Mouse (Mus musculus): ENCODE results near the gene Lrrc27.

The Lrrc27 gene

DNA sequence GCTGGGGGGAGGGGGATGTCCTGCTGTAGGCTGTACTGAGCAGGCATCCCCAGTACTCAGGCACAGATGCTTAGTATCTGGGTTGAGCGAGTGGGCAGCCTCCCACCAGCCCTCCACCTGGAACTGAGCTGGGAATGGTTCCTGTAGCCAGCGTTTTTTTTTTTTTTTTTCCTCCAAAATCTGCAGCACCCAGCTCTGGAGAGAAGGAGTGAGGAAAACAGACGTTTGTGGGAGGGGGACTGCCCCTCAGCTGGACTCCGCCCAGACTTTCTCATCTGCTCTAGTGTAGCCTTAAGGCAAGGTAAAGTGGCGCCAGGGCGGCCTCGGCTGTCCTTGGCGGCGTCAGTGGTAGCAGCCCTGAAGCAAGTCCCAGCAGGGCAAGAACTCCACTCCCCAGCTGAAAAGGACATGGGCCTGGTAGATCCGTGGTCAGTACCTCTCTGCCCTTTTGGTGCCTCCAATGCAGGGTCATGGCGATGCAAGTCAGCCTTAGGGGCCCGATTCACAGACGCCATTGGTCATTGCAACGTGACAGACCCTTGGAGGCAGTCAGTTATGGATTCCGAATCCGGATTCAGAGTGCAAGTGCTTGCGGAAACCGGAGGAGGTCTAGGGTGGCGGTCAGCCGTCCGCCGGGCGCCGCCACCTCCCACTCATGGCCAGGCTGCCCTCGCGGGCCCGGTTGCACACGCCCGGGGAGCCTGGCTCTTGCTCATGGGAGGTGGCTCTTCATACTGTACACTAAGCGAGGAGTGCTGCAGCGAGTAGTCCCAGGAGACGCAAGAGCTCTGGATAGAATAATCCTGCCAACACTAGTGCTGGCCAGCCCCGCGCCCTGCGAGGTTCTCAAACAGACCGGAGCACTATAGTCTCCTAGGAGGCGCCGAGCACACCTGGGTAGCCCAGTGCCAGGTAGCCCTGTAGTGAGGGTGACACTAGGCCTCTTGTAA, 34.4 kb downstream of the Lrrc27 start:
- DNase-seq: peak in 1 of 2 experiments; percentile 34

DNA sequence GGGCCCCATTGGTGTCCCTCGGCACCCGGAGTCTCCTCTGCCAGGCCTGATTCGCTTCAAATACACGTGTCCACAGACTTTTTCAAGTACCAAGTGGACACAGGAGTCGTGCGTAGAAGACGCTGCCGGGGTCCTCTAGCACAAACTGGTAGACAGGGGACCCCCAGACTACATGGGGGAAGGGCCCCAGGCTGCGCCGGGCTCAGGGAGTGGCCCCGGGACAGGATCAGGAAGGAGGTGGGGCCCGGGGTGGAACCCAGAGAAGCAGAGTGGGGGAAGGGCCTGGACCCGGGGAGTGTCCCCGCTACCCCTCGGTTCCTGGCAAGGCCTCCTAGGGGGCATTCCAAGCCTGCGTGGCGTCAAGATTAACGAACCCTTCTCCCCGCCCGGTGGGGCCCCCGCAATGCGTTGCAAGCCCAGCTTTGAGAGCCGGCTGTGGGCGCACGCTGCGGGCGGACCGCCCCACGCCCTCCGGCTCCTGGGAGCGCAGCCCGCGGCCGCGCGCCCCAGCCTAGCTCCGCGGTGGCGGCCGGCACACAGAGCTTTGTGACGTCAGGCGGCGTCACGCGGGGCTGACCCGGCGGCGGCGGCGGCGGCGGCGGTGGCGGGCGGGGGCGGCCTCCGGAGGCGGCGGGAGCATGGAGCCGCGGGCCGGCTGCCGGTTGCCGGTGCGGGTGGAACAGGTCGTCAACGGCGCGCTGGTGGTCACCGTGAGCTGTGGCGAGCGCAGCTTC, 35.3 kb downstream of the Lrrc27 start, which contains the start of gene Pwwp2b:
Pwwp2b (plus strand) TSS at position 602 of the 734 bp plus-strand sequence.
- peak; percentile 73 to 81 for DNase-seq

DNA sequence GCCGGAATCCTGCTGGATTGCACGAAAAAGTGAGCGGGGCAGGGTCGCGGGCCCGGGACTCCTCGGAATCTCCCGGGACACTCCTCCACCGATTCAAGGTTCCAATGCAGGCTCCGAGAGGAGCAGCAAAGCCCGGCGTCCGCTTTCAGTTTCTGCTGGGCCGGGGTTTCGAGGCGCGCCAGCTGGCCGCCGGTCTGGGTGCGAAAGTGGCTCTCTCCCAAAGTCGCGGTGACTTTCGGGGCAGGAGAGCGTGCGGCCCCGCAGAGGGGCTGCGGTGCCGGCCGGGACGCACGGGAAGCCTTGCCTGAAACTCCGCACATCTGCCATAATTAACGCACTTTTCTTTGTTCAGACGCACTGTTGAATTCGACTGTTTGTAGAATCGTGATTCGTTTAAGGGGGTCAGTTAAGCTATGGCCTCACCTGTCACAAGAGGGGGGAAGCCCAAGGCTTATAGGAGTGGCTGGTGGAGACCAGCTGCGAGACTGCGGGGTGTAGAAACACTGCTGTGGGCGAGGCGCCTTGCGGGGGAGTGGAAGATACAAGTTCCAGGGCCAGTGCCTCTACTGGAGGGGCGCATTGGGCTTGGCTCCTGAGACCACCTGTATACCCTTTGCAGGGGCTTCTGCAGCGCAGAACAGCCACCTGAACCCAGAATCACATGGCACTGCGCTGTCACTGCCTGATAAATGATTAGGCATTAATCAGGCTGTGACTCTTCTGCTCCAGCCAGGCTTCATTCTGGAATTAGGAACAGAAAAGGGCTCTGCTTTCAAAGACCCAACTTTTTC, 36.0 kb downstream of the Lrrc27 start:
- peak in 1 of 2 experiments; percentile 15 for DNase-seq

DNA sequence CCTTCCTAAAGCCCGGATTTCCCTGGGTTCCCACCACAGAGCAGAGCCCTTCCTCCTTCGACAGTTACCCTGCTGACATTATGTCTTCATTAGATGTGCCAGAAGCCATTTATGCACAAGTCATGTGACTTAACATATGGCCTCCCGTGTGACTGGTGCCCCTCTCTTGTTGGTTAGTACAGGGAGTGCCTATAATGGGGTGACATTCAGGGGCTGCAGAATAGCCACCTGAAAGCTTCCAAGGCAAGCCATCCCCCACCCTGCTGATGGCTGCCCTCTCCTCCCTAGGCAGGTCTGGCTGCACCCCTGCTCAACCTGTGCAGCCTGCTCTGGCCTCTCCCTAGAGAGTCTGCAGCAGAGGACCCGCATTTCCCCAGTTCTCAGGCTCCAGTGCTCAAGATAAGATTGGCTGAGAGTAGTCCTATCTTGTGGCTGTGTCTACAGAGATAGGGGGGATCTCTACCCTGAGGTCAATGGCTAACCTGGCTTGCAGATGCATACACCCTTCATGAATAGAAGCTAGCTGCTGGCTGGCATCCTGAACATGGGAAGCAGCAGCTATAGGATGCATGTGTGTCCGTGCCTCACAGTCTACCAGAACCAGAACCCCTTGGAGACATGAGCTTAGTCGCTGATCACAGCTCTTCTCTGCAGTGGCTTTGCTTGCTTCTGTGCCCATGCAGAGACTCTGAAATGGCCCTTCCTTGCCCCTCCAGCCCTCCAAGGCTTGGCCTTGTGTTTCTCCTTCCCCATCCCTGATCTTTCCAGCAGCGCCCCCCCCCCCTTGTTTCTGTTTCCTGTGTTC, 36.8 kb downstream of the Lrrc27 start:
- peak in 1 of 2 experiments; percentile 24 for DNase-seq

DNA sequence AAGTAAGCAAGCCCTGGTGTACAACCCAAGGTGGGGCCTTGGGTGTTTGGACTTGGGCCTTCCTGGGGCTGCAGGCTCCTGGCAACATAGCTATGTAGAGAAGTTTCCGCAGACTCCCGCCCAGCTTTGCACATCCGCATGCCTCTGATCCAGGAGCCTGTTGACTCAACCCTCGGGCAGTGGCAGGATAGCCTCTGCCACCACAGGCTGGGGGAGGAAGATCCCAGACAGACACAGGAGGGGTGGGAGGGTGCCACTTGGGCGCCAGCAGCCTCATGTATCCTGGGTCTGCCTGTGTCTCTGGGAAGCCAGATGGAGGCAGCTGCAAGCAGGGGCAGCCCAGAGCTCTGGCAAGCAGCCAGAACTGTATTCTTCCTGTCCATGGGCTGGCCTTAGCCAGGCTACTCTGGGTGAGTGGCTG, 39.1 kb downstream of the Lrrc27 start:
- no peak for DNase-seq

DNA sequence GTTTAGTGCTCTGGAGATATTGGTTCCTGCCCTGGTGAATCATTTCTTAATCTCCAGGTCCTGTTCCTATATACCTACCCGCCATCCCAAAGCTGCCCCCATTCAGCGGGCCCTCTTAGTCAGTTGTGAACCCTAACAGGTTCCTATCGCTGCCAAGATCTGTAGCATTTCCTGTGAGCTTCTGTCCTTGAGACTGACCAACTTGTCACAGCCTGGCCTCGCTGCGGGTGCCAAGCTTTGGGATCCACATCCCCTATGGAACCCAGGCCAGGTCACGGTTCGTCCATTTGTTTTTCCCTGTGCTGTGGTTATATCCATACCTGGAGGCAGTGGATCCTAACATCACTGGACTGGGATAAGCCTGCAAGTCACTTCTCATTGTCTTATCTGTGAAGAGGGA, 39.8 kb downstream of the Lrrc27 start:
- no peak for DNase-seq

DNA sequence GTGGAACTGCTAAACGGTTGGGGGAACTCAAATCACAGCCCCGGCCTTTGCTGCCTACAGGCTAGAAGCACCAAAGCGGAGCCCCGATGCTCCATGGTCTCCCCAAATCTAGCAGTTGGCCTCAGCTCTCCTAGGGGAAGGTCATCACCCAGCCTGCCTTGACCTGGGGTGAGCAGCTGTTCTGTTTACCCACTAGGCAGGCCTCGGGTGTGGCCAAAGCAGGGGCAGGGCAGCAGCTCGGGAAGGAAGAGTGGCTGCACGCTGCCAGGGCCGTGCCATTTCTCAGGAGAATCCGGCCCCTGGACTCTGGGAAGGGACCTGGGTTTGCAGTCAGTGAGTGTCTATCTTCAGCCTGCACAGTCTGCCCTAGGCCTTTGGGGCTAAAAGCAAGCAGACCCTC, 40.2 kb downstream of the Lrrc27 start:
- no peak for DNase-seq

DNA sequence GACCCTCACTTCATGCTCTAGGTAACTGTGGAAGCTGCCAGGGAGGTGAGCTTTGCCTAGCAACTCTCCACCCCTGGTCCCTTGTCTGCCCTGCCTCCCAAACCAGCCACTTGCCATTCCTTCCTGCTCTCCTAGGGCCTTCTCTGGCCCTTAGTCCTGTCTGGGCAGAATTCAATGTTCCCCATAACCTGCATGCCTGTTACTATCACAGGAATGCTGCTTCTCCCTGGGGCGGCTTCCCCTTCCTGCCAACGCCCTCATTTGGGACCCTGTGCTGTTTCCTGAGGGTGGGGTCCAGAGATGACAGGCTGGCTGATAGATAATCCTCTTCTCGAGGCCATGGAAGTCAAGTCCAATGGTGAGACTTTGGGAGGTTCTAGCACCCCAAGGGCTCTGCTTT, 40.7 kb downstream of the Lrrc27 start:
- no peak for DNase-seq

DNA sequence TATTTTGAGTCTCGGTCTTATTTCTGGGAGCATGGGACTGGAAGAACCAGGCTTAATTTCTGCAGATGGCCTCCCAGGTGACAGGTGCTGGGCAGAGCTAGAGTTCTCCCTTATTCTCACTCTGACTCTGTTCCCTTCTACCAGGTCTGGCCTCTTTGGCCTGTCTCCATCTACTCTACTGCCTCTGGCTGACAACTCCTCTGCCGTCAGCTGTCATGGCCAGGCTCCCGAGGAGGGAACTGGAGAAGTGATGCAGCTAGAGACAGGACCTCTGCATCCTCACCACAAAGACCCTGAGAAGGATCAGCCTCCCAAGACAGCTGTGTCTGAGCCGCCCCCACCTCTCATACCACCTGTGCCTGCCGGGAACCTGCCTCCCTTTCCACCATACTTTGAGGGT, 41.8 kb downstream of the Lrrc27 start:
- DNase-seq: no peak

DNA sequence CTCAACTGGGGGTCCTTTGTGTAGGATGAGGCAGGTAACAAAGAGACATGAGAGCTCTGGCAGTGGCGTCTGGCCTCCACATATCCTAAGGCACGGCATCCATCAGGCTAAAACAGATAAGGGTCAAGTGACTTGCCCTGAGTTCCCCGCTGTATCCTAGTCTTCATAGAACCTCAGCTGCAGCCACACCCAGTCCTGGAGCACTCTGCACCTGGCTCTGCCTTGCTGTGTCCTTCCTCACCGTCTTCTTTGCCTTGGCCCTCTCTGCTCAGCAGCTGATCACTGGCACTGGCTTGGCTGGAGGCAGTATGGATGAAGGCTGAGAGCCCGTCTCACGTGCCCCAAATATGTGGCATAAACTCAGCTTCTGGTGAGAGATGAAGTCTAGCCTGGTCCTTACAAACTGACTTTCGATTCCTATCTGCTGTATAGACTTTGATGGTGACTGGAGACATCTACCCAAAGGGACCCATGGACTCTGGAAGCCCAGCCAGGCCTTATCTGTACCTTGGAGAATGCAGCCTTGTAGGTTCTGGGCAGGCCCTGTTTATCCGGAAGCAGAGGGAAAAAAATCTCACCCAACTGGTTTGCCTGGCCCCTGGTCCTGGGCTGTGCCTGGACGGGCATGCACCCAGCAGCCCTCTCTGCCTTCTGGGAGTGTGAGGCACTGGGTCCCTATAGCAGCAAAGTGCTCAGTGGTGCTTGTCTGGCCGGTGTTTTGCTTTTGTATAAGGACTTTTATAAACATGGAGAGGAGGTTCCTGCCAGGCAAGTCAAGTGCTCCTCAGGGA, 45.2 kb downstream of the Lrrc27 start:
- no peak for DNase-seq

DNA sequence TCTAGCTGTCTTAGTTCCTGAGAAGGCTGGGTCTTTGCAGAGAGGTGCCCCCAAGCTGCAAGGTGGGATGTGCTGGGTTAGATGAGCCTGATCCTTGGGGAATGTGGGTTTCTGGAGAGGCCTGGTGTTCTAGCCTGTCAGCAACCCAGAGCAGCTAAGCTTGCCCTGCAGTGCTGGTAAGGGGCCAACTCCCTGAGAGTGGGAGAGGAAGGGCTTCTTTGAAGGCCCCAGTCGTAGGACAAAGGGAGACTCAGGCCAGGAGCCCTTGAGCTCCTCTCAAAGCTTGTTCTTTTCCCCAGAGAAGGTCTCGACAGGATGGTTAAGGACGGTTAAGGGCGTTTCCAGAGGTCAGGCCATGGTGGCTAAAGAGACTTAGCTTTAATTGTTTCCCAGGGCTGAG, 51.5 kb downstream of the Lrrc27 start:
- no peak for DNase-seq

DNA sequence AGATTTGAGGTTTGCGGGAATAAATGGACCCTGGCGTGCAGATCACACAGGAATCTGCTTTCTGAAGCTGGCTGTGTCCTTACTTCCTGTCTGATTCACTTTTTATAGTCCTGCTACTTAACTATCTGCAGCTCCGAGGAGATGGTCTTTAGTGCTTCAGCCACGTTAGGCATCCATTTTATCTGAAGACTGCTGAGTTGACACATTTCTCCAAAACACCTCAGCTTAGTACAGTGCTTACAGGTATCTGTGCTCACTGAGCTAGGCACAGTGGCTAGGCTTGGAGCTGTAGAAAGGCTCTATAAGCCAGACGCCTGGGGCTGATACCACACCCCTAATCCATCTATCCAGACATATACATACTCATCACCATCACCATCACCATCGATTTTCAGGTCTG, 52.8 kb downstream of the Lrrc27 start:
- DNase-seq: no peak

DNA sequence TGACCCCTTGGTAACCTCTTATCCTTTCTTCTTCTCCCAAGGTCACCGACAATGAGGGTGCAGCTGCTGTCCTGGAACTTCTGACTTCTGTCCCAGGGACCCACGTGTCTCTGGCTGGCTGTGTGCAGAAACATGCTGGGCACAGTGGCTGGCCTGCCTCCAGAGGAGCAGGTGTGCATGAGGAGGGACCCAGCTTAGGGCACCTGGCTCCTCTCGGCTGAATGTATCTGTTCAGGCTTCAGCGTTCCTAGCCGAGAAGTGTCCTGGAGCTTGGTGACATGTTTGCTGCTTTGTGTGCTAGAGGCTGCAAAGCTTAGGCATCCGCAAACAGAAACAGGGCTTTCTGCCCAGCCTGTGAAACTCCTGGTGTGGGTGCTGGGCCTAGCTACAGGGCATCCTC, 53.6 kb downstream of the Lrrc27 start:
- DNase-seq: peak; percentile 59 to 72

DNA sequence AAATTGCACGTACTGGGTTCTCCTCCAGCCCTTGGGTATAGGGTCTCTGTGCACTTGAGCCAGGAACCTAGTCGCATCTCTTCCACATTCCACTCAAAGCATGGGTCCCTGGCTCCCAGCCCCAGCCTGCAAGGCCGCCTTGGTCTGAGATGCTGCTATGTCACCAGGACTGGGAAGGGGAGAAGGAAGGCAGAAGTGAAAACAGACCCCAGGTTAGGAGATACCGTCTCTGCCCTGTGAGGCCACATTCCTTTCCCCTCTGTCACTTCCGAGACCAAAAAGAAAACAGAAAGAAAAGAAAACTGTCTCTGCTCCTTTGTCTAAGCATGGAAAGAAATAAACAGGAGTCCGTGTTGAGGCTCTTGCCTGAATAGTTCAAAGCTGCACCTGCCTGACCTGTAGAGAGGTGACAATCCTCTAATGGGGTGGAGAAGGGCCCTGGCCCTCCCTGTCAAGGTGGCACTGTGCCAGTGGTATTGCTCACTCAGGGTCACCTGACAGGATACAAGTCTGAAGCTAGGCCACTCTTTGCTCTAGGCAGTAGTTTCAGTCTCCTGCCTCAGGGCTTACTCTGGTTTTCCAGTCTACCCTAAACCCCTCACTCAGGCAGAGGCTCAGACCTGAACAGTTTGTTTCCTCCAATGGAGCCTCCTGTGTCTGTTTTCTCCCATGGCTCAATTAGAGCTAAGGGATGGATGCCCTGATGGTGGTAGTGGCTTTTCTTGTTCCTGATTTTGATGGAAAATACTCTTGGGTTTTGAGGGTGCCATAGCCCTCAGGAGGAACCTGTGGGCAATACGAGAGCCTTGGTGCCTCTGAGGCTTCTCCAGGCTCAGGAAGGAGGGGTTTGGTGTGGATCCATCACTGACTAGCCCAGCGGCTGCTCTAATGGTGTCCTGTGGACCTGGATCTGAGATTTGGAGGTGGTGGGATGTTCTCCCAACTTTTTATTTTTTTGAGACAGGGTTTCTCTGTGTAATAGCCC, 54.4 kb downstream of the Lrrc27 start:
- DNase-seq: peak in 1 of 2 experiments; percentile 28

DNA sequence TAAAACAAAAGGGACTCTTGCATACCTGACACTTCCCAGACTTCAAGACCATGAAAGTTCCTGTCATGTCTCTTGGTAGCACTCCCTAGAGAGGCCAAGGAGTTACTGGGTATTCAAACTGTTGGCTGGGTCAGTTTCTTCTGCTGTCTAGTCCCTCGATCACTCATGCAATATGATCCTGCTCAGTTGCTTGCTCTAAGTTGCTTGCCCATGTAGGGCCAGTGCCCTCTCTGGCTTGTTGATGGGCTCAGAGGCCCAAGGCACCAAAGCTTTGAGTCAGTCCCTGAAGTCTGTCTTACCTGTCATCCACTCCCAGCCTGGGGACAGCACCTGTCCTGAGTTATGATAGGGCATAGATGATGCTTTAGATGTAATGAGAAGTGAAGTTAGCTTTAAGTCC, 58.0 kb downstream of the Lrrc27 start:
- no peak for DNase-seq

DNA sequence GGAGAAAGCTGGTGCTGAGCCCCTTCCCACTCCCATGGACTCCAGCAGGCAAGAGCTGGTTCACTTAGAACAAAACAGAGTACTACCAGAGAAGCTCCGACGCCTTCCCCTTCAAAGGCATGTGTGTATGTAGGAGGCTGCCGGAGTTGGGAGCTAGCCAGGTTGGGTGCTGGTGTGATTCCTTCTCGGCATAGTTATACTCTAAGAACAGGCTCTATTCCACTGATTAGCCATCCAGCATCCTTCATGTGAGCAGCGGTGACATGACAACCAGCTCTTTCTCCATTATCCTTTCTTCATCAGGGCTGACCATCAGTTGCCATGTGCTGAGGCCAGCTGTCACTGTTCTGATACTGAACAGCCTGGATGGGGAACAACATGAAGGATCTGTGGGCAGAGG, 59.1 kb downstream of the Lrrc27 start:
- no peak for DNase-seq

DNA sequence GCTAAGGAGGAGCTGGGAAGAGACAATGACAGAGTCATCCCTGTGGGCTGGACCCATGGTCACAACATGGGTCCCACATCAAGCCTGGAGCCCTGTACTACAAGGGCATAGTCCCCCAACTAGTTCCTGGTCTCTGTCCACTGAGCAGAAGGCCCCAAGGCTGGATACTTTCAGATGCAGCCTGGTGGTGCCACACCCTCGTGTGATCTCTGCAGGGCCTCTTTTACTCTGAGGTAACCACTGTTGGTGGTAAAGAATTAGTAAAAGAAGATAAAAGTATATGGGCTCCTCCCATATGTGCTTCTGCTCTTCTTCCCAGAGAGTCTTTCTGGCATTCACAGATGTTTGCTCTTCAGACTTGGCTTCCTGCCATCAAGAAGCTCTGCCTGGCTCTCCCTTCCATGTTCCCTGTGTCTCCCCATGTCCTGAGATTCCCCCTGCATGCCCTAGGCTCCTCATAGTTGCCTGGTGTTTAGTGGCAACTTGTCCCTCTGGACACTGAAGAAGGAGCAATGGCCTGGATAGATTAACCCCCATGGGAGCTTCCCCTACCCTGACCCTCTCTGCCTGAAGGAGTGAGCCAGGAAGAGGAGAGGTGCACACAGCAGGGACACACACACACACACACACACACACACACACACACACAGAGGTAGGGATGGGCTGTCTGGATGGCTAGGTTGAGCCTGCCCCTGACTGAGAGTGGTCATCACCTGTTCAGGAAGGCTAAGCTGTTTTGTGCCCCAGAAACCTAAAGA, 60.0 kb downstream of the Lrrc27 start:
- DNase-seq: no peak

DNA sequence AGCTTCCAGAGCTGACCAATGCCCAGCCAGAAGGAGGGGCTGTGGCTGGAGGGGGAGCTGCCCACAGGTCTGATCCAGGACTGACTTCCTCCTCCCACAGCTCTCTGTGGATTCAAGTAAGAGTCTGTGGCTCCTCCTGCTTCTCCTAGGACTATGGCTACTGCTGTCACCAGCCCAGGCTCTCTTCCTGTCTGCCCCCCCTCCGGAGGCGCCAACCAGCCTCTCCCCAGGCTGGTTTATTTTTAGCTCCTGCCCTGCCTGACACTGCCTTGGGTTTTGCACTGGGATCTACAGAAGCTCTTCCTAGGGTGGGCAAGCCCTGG, 60.6 kb downstream of the Lrrc27 start:
- DNase-seq: no peak

DNA sequence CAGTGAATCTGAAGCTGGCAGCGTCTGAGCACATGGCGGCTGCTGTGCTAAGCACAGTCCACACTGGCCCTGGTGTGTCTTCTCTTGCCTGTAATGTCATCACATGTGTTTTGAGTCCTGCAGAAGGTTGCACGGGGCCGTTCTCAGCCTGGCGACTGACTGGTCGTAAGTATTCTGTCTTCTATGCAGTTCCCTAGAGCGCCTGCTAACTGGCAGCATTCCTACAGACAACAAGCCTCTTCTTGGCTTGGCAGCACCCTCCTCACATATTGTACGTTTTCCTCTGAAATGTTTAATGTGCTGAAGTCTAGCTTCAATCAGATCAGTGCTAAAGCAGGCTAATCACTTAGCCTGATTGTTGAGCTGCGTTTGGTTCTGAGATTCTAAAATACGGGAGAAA, 62.8 kb downstream of the Lrrc27 start:
- no peak for DNase-seq
